Mouse (Mus musculus): ENCODE measurements around the gene Map7d1. TPM values are rescaled to one million over a fixed set of nuclear protein-coding genes. Genes with fewer than 3 reads are reported as not detected.
A peak's percentile ranks its signal among the peaks of the same experiment; 100 is the strongest.

Gene Map7d1
- polyA plus RNA-seq, 1 experiment: 283 TPM

DNA sequence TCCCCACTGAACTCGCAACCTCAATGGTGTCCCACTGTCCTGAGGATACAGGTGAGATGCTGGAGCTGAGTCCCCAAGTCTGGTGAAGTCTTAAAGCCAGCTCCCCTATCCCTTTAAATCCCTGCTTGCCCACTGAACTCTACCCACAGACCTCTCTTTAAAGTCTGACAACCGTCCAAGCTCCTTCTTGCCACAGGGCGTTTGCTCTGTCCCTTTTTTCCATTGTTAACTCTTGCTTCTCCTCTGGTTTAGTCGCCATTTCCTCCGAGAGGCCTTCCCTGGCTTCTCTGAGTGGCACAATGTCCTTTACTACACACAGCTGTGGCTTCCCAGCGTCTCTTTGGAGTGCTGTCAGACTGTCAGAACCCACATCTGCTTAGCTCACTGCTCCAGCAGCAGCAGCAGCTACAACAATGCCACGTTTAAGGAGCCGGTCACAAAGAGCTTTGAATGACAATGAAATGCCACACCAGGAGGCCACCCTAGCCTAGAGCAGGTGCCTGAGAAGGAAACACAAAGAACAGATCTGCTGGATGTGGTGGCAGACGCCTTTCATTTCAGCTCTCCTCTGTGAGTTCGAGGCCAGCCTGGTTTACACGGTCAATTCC, 7.8 kb downstream of the Map7d1 start:
- TF ChIP-seq POLR2A (IDR thresholded peaks at IDR 0.05; ENCODE audit: borderline replicate concordance, insufficient read depth, low read length) (no peak), CTCF (IDR thresholded peaks at IDR 0.05; ENCODE audit: borderline replicate concordance, insufficient read depth, low read depth, low read length) (no peak)
- WGBS: 17% methylated on average over 11 of the region's 11 CpGs
- no peak overlapping the region for H3K4me3 ChIP-seq (replicated peaks; ENCODE audit: insufficient read depth, low read depth, low read length)
- H3K4me1 ChIP-seq (ENCODE audit: control insufficient read depth, insufficient read depth, low read length): peaks cover 67% of the 10 kb centered on the region
- no peaks in the 10 kb centered on the region for H3K27me3 ChIP-seq (ENCODE audit: control insufficient read depth, insufficient read depth, low read length)
- no peak for DNase-seq
- H3K27ac ChIP-seq (ENCODE audit: insufficient read depth, low read length): peak overlapping the region; percentile 34

DNA sequence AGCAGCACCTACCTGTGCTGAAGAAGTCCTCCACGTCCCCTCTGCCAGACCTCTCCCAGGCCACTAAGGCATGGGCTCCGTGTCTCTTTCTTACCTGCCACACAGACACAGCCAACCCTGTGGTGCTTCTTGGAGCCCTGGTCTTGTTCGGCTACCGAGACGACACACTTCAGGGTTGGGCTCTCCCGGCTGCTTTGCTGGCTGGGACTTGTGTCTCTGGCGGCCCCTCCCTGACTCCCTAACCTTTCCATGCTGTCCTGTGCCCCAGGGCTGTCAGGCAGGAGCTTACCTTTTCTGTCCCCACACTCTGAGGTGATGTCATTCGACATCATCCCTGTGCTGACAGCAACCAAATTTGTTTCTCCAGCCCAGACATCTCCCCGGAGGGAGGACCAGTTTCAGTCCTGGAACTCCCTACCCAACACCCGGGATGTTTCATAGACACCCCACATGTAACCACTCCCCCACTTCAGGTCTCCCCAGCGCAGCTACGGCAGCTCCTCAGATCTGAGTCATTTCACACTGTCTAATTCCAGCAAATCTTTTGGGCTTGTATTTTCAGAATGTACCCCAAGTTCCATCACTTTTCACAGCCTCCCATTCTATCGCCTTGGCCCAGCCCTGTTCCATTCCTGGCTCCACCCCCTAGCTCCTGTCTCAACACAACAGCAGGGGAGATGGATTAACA, 9.8 kb downstream of the Map7d1 start:
- DNase-seq: peak in 1 of 2 experiments; percentile 9
- TF ChIP-seq CTCF (IDR thresholded peaks at IDR 0.05; ENCODE audit: borderline replicate concordance, insufficient read depth, low read depth, low read length) (no peak), POLR2A (IDR thresholded peaks at IDR 0.05; ENCODE audit: borderline replicate concordance, insufficient read depth, low read length) (no peak)
- Histone ChIP-seq H3K27me3 (ENCODE audit: control insufficient read depth, insufficient read depth, low read length) (no peaks in the 10 kb centered on the region), H3K27ac (ENCODE audit: insufficient read depth, low read length) (no peak overlapping the region), H3K4me3 (replicated peaks; ENCODE audit: insufficient read depth, low read depth, low read length) (no peak overlapping the region), H3K4me1 (ENCODE audit: control insufficient read depth, insufficient read depth, low read length) (peaks cover 66% of the 10 kb centered on the region)
- WGBS: 31% methylated on average over 13 of the region's 13 CpGs

DNA sequence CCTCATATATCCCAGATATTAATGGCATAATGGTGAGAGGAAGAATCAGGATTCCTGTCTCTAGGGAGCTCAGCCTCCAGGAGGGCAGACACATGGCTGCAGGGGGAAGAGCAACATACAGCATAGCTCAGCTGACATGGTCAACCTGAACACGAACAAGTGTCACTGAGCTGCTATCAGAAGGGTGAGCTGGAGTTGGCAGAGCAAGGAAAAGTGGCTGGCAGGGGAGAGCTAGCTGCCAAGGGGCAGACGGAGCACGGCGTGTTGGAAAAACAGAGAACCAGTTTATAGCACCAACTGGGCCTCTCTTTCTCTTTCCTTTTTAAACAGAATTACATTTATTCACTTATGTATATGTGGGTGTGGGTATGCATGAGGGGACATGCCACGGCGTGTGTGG, 13.6 kb downstream of the Map7d1 start:
- Histone ChIP-seq H3K27me3 (ENCODE audit: control insufficient read depth, insufficient read depth, low read length) (no peaks in the 10 kb centered on the region), H3K4me3 (replicated peaks; ENCODE audit: insufficient read depth, low read depth, low read length) (no peak overlapping the region), H3K4me1 (ENCODE audit: control insufficient read depth, insufficient read depth, low read length) (peaks cover 51% of the 10 kb centered on the region), H3K27ac (ENCODE audit: insufficient read depth, low read length) (peak overlapping the region; percentile 41)
- DNase-seq: peak; percentile 67 to 79
- WGBS: 19% methylated on average over 6 of the region's 6 CpGs
- TF ChIP-seq CTCF (IDR thresholded peaks at IDR 0.05; ENCODE audit: borderline replicate concordance, insufficient read depth, low read depth, low read length): no peak

DNA sequence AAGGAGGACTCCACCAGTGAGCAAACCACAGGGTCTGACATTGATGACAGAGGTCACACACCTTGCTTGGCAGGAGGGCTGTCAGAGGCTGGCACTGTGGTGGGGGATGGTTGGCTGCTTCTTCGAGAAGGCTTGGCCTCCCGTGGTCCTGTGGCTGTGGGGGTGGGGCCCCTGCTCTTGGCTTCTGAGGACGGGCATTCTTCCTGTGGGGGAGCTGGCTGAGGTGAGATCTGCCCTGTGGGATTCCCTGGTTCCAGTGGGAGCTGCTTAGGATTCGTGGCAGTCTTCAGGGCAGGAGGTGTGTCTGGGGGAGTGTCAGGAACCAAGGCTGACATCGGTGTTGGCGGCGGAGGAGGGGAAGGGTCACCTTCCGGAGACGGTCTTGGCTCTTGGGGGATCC, 14.2 kb downstream of the Map7d1 start:
- 10% methylated on average over 9 of the region's 9 CpGs for WGBS
- peak; percentile 46 to 47 for DNase-seq

DNA sequence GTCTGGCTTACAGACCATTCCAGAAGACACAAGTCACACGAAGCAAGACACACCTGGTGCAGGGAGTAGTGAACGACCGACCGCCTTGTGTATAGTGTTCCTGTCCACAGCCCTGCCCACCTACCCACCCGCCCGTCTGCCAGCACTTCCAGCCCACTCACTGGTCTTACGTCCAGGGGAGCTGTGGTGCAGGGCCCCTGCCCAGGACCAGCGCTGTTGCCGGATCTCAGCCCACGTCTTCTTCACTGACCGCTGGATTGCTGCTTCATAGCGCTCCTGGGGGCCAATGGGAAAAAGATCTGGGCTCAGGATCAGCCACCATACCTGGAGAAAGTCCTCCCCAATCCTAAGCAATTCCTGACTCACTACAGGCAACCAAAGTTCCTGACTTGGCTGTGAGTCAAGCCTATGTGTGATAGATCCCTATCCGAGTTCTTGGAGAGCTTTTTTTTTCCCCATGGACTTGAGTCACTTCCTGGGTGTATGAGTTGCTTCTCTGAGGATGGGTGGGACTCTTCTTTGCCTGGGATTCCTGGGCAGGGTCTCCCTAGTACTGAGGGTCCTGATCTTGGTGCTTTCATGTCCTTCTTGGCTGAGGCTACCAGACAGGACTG, 16.2 kb downstream of the Map7d1 start:
- H3K27ac ChIP-seq (ENCODE audit: insufficient read depth, low read length): no peak overlapping the region
- WGBS: 83% methylated on average over 13 of the region's 13 CpGs
- H3K4me1 ChIP-seq (ENCODE audit: control insufficient read depth, insufficient read depth, low read length): peaks cover 36% of the 10 kb centered on the region
- DNase-seq: peak; percentile 9 to 13
- H3K4me3 ChIP-seq (replicated peaks; ENCODE audit: insufficient read depth, low read depth, low read length): no peak overlapping the region
- TF ChIP-seq CTCF (IDR thresholded peaks at IDR 0.05; ENCODE audit: borderline replicate concordance, insufficient read depth, low read depth, low read length) (no peak), POLR2A (IDR thresholded peaks at IDR 0.05; ENCODE audit: borderline replicate concordance, insufficient read depth, low read length) (no peak)
- no peaks in the 10 kb centered on the region for H3K27me3 ChIP-seq (ENCODE audit: control insufficient read depth, insufficient read depth, low read length)

More for the DNA sequence above, 14.2 kb downstream of the Map7d1 start:
- Histone ChIP-seq H3K4me3 (replicated peaks; ENCODE audit: insufficient read depth, low read depth, low read length) (no peak overlapping the region), H3K27me3 (ENCODE audit: control insufficient read depth, insufficient read depth, low read length) (no peaks in the 10 kb centered on the region), H3K4me1 (ENCODE audit: control insufficient read depth, insufficient read depth, low read length) (peaks cover 48% of the 10 kb centered on the region), H3K27ac (ENCODE audit: insufficient read depth, low read length) (peak overlapping the region; percentile 41)
- TF ChIP-seq POLR2A (IDR thresholded peaks at IDR 0.05; ENCODE audit: borderline replicate concordance, insufficient read depth, low read length) (no peak), CTCF (IDR thresholded peaks at IDR 0.05; ENCODE audit: borderline replicate concordance, insufficient read depth, low read depth, low read length) (no peak)

DNA sequence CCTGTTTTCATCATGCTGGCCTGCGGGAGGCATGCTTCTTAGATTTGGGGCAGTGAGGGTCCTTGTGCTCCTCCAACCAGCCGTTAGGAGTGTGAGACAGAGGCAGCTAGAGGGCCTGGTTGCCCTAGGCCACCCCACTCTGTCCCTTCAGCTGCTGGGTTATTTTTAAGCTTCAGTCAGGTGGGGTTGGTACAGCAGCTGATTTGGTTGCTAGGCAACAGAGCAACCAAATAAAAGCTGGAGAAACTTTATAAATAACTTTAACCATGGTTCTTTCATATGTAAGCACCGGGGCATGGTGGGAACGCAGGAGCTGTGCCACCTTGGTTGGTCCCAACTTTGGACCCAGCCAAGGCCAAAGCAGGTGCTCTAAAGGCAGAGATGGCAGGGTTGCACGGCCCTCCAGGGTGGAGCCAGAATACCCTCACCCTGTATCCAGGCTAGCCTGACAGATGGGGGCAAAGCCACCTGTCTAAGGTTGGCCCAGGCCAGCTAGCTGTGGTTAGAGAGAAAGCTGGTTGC, 18.4 kb downstream of the Map7d1 start:
- TF ChIP-seq CTCF (IDR thresholded peaks at IDR 0.05; ENCODE audit: borderline replicate concordance, insufficient read depth, low read depth, low read length) (no peak), POLR2A (IDR thresholded peaks at IDR 0.05; ENCODE audit: borderline replicate concordance, insufficient read depth, low read length) (no peak)
- Histone ChIP-seq H3K4me3 (replicated peaks; ENCODE audit: insufficient read depth, low read depth, low read length) (no peak overlapping the region), H3K4me1 (ENCODE audit: control insufficient read depth, insufficient read depth, low read length) (peaks cover 27% of the 10 kb centered on the region), H3K27ac (ENCODE audit: insufficient read depth, low read length) (no peak overlapping the region), H3K27me3 (ENCODE audit: control insufficient read depth, insufficient read depth, low read length) (no peaks in the 10 kb centered on the region)
- WGBS: 42% methylated on average over 5 of the region's 5 CpGs
- peak; percentile 15 to 29 for DNase-seq

DNA sequence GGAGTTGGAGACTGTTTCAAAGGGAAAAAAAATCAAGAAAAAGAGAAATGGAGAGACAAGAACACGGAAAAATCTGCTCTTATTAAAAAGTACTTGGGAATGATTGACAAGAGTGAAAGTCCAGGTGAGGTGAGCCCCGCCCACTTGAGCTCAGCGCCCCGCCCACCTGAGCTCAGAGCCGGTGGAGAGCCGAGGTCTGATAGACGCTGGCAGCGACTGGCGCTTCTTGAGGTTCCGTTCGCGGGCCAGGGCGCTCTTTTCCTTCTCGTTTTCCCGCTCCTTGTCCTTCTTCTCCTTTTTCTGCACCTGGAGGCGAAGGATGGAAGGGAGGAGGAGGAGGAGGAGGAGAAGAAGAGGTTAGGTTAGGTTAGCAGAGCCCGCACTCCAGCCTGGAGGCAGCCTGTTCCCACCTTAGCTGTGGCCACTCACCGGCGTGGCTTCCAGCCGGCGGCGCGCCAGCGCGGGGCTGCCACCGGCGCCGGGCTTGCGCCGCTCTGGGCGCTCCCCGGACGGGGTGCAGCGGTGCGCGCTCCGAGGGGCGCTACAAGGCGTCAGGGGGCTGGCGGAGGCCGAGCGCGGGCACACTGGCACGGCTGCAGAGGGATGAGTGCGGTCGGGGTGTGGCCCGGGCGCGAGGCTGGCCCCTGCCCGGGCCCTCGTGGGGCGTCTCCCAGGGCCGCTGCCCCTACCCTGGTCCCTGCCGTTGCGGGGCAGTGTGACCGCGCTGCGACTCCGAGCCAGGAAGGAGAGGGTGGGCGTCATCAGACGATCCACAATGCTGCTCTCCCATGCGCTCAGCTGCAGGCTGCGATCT, 19.5 kb downstream of the Map7d1 start:
- peak in 1 of 2 experiments; percentile 27 for DNase-seq

More for the DNA sequence above, 19.5 kb downstream of the Map7d1 start:
- Histone ChIP-seq H3K4me1 (ENCODE audit: control insufficient read depth, insufficient read depth, low read length) (peaks cover 16% of the 10 kb centered on the region), H3K27me3 (ENCODE audit: control insufficient read depth, insufficient read depth, low read length) (no peaks in the 10 kb centered on the region), H3K27ac (ENCODE audit: insufficient read depth, low read length) (no peak overlapping the region), H3K4me3 (replicated peaks; ENCODE audit: insufficient read depth, low read depth, low read length) (no peak overlapping the region)
- 62% methylated on average over 63 of the region's 63 CpGs for WGBS
- TF ChIP-seq POLR2A (IDR thresholded peaks at IDR 0.05; ENCODE audit: borderline replicate concordance, insufficient read depth, low read length) (no peak), CTCF (IDR thresholded peaks at IDR 0.05; ENCODE audit: borderline replicate concordance, insufficient read depth, low read depth, low read length) (no peak)

Data from cerebellum, adult 2 months (tissue).